Mouse (Mus musculus): ENCODE measurements around the gene Rnf43.

Rnf43 gene

GRCm38 (mm10) chr11:87745632-87746555 is 83.4 kb downstream of the Rnf43 start:
- no peak for DNase-seq (ENCODE audit: low spot score)

- DNase-seq (ENCODE audit: low spot score) = no peak
Measured at GRCm38 (mm10) chr11:87747312-87747711, 84.8 kb downstream of the Rnf43 start.

- no peak for DNase-seq (ENCODE audit: low spot score)
Measured at GRCm38 (mm10) chr11:87747716-87748115, 85.2 kb downstream of the Rnf43 start.

DNA sequence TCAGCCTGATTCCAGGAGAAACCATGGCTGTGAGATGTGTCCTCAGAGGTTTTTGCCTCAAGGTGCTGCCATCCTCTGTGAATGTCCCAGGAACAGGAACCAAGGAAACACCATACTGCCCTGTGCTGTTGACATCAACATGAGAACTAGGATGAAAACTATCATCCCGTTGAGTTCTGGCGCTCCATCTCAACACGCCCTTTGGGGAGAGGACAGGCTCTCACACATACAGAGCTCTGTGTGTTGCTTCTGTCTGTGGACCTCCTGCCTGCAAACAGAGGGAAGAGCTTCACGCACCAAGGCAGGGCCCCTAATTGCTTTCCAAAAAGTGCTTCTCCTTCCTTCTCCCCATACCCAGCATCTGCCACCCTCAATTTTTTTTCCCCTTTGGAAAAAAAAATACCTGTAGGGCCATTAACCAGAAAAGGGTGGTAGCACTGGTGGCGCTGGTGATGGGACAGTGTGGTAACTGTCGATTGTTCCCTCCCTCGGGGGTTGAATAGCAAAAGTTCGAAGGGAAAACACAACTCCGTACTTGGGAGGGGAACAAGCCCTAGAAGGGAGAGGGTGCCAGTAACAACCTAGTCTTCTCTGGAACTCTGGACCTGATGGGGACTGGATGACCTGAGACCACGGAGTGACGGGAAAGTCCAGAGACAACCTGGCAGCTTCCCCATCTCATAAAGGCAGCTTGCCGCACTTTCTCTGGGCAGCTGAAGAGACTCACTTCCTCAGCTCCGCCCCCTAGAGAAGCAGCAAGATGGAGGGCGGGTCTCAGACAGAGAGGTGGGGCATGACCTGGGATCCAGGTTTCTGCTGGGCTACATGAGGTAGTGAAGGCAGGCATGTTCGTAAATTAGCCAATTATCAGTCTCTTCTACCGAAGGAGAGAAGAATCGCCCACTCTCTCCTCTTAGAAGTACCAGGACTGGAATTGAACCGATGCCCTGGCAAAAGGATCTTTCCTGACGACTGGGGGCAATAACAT is 85.9 kb downstream of the Rnf43 start:
- DNase-seq (ENCODE audit: low spot score) = no peak

DNA sequence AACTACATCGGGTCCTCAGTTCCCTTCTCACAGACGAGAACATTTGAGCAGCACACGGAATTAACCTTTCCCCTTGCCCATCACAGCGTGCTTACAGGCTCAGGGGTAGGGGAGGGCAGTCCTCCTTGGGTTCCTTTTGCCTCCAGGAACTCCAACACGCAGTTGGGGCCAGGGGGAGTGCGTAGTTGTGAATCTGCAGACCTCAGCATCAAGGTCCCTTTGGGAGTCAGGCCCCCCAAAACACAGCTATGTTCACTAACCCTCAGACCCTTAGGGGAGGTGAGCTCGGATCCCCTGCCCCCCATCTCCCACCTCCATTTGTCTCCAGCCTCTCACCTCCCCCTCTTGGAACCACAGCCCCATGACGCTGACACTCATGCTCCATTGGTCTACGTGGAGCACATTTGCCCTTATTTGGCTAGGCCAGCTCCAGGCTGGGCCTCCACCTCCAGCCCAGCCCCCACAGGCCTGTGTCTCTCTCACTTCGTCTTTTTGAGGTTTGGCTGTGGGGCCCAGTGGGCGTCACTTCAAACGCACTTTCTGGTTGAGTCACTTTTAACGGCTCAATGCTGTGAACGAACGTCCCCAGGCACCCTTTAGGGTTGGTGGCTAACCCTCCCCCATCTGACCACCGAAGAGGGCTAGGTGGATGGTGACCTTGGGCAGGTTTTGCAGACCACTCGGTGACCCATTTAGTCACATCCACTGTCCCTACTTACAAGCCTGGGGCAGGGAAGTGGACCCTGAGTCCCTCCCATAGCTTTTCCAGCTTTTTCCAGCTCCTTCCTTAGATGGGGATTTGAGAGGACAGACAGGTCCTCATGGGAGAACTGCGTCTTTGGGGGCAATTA is 86.9 kb downstream of the Rnf43 start:
- DNase-seq (ENCODE audit: low spot score) = peak; percentile 48

GRCm38 (mm10) chr11:87750043-87750421 is 87.5 kb downstream of the Rnf43 start:
- DNase-seq (ENCODE audit: low spot score) = no peak

DNA sequence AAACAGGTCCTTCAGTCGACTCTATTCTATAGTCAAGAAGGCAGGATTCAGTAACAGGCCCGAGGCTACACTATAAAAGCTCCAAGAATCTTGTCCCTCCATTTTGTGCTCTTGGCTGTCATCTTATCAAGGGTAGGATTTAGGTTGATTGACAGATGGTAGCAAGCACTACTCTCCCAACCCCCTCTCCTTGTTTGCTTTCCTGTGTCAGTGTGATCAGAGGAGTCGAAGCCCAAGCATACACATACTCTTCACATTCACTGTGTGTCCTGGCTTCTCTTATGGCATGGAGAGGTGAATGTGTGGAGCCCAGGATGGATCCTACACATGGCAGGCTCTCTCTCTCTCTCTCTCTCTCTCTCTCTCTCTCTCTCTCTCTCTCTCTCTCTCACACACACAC is 88.0 kb downstream of the Rnf43 start:
- no peak for DNase-seq (ENCODE audit: low spot score)

- DNase-seq (ENCODE audit: low spot score) = no peak
Measured at GRCm38 (mm10) chr11:87751031-87751430, 88.5 kb downstream of the Rnf43 start.

DNA sequence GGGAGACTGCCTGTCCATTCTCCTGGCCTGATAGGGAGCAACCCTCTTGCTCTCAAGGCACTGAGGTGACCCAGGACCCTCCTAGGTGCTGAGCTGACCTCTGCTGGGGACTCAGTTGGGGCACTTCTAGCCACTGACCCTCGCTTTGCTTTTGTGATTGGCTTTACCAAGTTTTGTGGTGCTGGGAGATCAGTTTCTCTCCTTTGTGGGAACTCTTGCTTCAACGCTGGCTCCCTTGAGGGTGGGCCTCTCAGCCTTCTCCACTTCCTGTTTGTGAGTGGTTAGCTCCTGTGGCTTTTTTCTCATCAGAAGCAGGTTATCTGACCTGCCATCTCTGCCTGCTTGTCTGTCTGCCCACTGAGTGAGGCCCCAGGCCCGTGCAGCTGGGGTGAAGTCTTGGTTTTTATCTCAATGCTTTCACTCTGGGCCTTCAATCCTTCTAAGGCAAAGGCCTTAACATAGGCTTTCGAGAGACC is 89.0 kb downstream of the Rnf43 start:
- DNase-seq (ENCODE audit: low spot score) = no peak

GRCm38 (mm10) chr11:87752307-87752706 is 89.8 kb downstream of the Rnf43 start:
- no peak for DNase-seq (ENCODE audit: low spot score)

- DNase-seq (ENCODE audit: low spot score) = no peak
Measured at GRCm38 (mm10) chr11:87753255-87753654, 90.7 kb downstream of the Rnf43 start.

DNA sequence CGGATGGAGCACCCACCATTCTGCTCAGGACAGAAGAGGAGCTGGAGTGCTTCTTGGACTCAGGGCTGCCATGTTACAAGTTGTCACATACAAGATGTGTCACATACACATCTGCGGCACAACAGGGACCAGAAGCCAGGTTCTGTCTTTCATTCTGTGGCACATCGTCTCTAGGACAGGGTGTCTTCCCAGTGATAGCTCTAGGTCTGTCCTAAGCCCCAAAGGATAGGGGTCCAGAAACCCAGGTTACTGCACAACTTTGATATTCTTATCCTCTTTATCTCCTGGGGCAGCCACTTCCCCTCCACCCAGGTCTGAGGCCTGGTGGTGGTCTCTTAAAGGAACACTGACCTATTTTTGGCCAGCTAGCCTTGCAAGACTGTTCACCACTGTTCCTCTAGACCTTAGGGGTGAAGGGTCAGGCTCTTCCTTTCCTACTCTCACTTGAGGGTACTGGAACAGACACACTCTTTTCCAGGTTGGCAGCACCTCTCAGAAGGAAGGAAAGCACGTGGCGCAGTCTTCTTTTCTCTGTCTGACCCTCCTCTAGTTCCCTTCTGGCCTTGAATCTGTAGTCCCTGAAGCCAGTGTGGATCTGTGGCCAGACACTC is 91.5 kb downstream of the Rnf43 start:
- no peak for DNase-seq (ENCODE audit: low spot score)

- no peak for DNase-seq (ENCODE audit: low spot score)
Measured at GRCm38 (mm10) chr11:87754603-87755002, 92.1 kb downstream of the Rnf43 start.

DNA sequence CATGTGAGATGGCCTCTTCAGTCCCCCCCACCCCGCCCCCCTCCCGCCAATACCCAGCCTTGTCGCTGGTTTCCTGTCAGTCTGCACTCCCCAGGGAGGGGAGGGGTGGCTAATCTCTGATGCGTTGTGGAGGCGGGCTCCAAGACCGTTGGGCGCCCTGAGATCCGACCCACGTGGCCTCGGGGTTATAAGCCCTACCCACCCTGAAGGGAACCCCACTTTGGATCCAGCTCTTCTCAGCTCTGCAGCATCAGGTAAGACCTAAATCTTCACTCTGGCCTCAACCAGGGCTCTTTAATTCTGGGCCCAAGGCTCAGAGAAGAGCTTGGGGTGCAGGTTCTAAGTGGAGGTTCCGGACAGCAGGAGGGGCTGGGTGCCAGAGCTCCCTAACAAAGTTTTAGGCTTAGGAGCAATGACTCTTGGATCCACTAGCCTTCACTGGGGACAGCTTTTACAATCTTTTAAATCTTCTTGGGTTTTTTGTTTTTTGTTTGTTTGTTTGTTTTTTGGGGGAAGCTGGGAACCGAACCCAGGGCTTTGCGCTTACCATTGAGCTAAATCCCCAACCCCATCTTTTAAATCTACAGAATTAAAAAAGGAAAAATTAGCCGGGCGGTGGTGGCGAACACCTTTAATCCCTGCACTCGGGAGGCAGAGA is 93.0 kb downstream of the Rnf43 start:
- DNase-seq (ENCODE audit: low spot score) = peak; percentile 48

DNA sequence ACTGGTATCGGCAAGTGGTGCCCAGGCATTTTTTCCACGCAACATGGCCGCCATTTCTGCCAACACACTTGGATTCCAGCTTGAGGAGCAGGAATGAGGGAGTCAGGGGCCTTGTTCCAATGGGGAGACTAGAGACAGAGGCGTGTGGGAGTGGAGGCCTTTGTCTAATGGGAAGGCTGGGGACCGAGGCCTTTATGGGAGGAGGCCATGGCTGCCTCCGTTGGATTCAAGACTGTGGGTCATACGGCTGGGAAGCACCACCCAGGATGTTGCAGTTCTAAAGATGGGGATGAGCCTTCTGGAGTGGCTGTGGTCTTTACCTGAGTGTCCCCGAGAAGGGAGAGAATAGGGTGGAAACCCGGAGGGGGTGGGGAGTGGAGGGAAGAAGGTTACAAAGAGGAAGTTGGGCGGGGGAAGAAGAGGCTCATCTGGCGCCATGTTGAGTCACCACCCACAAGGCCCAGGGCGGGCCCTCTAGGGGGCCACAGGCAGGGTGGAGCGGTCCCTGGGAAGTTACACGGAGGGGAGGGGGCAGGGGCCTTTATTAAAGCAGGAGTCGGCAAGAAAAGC is 93.8 kb downstream of the Rnf43 start:
- DNase-seq (ENCODE audit: low spot score) = no peak

- DNase-seq (ENCODE audit: low spot score) = no peak
Measured at GRCm38 (mm10) chr11:87757001-87757954, 94.8 kb downstream of the Rnf43 start.

DNA sequence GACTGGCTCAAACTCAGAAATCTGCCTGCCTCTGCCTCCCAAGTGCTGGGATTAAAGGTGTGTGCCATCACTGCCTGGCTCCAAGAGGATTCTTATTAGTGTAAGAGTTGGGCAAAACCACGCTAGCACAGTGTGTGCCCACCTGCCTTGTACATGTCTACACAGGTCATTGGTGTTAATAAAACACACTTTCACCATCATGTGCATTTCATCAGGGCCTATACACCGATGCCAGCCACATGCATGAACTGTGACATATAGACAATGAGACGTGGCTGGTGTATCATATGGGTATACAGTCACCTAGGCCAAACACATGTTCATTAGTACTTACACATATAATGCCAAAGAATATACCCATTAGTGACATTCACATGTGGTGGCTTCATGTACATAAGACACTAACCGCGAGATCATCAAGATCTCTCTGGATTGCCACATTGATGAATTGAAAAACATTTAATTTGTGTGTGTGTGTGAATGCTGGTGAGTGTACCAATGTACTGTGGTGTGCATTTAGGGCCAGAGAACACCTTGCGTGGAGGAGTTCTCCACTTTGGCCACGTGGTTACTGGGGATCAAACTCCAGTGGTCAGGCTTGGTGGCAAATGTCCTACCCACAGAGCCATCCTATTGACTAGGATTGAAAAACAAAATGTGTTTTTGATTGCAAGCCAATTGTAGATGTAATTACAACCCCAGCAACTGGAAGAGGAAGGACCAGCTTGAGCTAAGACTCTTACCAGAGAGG is 95.8 kb downstream of the Rnf43 start:
- DNase-seq (ENCODE audit: low spot score) = no peak

- no peak for DNase-seq (ENCODE audit: low spot score)
Measured at GRCm38 (mm10) chr11:87758957-87759608, 96.6 kb downstream of the Rnf43 start.

All from yolk sac, embryonic 10.5 days (tissue).